Mouse (Mus musculus): ENCODE data around the gene Fam171a1.

Fam171a1 gene

GRCm38 (mm10) chr2:3139065-3139464 is 25.0 kb downstream of the Fam171a1 start:
- DNase-seq = no peak

DNA sequence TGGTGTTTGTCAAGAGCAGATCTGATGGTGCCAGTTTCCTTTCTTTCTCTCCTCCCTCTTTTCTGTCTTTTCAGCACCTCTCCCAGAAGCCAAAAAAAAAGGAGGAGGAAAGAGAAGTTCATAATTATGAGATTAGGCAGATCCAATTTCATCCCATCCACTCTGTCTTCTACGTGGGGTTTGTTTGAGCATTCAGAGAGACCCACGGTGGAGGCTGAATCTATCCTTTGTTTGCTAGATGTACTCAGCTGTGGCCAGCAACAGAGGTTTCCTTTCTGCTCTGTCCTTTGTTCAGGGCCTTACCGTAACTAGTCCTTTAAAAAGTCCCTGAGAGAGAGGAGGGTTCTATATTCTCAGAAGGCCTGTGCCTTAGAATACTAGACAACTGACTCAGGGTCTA is 25.6 kb downstream of the Fam171a1 start:
- DNase-seq = no peak

DNA sequence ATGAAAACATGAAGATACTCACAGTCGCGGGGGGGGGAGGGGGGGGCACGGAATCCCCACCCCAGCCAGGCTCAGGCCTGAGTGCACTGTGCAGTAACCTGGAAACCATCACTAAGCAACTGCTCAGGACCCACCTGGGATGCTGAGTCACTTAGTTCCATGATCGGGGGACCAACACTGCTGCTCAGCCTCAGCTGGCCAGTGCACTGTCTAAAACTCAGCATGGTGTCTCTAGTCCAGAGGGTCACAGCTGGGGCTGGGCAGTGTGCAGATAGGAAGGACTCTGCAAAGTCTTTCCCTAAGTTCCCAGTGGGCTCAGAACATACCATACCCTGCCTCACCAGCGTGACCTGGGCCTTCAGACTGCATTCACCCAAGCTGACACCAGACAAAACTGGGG is 26.6 kb downstream of the Fam171a1 start:
- DNase-seq = no peak

GRCm38 (mm10) chr2:3141804-3142203 is 27.8 kb downstream of the Fam171a1 start:
- no peak for DNase-seq

DNA sequence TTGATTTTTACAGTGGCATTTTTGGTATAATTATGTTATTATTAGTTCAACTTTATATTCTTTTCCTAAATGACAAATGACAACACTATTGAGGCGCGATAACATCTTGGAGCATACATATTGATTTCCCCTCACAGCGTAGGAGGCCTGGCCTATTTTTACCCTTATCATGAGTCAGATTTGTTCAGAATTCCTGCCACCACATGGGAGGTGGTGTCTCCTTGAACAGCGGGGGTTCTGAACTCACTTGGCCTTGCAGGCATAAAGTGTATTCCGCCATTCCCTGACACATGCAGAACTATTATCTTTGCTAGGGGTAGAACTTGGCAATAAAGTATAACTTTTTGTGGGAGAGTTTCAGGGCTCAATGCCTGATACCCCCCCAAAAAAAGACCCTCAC is 30.3 kb downstream of the Fam171a1 start:
- DNase-seq = no peak

DNA sequence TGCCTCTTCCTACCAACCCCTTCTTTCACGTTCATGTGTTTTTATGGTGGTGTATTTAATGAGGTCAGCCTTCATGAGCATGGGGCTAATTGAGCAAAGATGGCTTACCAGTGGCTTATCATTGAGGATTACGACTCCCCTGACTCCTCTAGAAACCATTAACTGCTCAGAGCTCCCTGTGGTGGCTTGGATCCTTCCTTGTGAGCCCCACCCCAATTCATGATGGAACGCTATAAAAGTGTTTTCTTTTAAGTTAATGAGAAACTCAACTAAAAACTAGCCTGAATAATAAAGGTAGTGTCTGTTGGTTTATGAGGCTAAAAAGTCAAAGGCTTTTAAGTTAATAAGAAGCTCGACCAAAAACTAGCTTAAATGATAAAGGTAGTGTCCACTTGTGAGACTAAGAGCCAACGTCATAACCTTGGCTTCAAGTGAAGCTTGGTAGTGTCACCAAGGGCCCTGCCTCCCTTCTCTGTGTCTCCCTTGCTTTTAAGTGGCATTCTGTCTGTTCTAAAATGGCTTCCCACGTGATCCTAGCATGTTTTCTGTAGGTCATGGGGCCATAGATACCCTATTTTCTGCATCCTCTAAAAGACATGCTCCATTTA is 33.6 kb downstream of the Fam171a1 start:
- no peak for DNase-seq

GRCm38 (mm10) chr2:3148731-3149130 is 34.7 kb downstream of the Fam171a1 start:
- no peak for DNase-seq

DNA sequence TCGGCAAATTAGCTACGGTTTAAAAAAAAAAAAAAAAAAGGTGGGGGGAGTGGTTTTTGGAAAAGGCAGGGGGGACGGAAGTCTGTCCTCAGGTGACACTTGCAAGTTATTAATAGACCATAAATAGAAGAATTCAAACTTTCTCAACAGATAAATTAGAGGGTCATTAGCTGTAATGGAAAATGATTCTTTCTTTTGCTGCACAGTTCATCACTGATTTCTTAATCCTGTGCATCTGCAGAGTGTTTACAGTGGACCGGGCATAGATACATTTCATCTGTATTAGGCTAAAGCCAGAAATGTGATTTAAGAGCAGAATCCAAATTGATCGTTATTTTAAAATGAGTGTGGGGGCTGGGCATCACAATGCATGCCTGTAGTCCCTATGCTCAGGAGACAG is 36.3 kb downstream of the Fam171a1 start:
- DNase-seq = no peak

DNA sequence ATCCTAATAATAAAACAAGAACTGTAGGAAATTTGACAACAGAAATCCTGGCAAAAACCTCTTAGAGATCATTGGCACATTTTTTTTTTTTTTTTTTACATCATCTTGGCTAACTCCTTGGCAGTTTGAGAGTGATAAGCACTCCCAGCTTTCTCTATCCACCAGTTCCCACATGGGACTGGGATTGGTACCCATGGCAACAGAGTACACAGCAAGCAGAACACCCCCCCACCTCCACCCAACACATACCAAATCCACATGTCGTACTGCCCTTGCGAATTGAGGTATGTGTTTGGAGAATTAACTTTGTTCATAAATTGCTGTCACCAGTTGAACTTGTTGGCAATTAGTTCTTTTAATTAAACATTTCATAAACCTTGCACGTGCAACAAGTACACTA is 37.3 kb downstream of the Fam171a1 start:
- DNase-seq = no peak

DNA sequence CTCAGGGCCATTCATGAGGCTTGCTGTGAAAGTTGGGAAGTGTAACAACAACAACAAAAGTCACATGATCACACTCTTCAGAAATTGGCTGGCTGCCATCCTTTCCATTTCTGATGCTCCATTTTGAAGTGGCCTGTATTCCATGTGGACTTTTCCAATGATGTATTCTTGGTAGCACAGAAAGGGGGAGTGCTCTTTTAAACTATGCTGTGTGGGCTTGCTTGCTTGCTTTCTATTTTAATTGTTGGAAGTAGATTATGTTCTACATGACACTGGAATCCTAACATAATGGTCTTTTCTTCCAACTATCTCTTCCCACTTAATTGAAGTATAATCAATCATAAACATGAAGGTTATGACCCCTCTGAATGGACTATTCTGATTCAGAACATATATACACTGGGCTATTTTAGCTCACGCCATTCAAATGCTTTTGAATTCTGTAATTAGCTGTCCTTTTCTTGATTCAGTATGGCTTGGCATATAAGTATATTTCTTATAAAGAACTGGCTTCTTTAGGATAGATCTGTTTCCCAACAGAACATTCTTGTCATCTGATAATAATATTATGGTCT is 40.2 kb downstream of the Fam171a1 start:
- DNase-seq = no peak

- DNase-seq = no peak
Measured at GRCm38 (mm10) chr2:3154986-3155385, 41.0 kb downstream of the Fam171a1 start.

DNA sequence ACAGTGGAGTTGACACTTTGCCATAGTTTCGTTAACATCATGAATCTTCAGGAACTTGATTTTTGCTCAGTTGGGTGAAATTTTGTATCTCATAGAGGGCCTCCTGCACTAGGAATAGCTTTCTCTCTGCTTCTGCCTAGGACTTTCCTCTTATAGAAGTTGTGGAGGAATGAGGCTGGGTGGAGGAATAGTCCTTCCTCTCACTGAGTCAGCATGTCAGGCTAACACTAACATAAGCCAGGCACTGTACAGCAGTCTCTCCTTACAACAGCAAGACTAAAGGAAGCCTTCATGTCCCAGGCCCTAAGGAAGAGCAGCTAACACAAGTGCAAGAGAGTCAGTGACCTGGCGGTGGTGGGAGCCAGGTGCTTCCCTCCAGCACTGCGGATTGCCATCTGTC is 43.0 kb downstream of the Fam171a1 start:
- DNase-seq = no peak

- DNase-seq = no peak
Measured at GRCm38 (mm10) chr2:3157661-3158344, 43.8 kb downstream of the Fam171a1 start.

DNA sequence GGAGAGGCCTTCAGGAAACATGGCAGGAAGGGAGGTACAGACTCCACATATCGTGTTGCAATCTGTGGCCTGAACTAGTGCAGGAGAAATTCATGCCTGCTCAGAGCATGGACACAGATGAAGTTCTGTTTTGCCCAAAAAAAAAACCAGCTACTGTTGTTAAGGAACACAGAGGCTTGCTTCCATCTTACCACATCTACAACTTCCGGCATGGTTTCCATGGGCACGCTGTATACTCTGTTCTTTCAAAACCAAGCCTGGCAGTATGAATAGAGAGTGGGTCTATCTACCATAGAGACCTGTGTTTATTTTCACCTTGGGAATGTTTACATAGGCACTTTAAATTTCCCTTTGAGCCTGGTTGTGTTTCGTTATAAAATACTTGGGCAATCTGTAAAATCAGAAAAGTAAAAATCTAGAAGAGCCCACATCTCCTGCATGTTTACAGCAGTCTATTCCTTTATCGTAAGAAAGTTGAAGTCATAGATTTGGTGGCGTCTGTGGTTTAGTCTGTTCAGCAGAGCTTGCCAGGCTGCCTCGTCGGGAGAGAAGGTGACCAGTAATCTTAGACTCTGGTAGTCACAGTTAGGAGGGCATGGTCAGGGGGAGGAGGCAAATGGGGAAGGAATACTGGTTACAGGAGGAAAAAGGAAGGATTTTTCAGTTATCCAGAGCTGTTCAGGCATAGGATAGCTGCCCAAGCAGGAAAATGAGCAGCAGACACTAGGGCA is 44.8 kb downstream of the Fam171a1 start:
- no peak for DNase-seq

GRCm38 (mm10) chr2:3161578-3161977 is 47.6 kb downstream of the Fam171a1 start:
- DNase-seq = no peak

- no peak for DNase-seq
Measured at GRCm38 (mm10) chr2:3163501-3164076, 49.6 kb downstream of the Fam171a1 start.

- no peak for DNase-seq
Measured at GRCm38 (mm10) chr2:3165037-3165600, 51.1 kb downstream of the Fam171a1 start.

DNA sequence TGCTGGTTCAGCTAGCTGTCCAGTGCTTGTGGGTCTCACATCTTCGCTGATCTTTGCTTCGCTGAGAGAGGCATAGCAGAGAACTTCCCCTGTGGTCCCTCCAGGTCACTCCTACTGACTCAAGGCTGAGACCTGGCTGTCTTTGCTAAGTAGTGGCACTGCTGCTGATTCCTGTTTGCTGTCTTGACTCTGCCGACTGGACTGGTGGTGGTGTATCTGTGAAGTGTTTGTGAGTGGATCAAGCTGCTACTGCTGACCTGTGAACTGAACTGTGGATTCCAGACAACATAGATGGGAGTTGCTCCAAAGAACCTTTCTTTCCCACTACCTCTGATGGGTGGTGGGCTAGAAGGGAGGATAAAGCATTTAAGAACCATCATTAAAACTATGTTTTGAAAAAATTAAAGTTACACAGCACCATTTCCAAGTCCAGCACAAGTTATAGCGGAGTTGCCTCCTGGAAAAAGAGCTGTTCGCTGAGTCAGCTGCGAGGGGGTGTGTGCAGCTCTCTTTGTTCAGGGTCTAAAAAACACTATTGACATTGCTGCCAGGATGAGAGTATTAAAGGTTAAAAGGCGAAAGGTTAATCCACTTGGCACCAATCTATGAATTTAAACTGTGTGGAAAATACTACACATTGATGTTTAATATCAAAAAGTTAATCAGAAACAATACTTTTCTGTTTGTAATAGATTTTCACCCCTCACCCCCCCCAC is 52.0 kb downstream of the Fam171a1 start:
- DNase-seq = peak; percentile 45

DNA sequence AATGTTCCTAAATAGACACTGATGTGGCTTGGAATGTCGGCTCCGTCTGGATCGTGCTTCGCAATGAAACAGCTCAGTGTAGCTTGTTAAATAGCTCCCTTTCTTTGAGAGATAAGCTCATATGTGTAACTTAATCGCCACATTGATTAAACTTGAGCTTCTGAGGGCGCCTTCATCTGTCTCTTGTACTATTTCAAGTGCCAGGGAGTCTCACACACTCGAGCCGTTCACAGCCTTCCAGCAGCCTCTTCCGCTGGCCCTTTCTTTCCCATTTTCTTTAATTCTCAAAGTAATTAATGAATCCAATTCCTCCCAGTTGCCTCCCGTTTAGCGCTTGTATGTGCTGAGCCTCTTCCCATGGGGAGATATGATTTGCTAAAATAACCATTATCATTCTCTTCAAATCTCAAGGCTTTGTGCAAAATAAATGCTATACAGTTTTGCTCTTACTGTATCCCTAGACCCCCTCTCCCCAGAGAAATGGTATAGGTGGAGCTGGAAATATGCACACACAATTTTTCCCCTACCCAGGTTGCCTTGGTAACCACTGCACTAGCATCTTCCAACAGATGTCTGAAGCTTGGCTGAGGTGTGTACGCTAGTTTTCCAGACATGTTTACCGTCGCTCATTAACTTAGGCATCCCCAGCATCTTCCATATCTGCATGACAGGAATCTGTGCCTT is 54.8 kb downstream of the Fam171a1 start:
- no peak for DNase-seq

DNA sequence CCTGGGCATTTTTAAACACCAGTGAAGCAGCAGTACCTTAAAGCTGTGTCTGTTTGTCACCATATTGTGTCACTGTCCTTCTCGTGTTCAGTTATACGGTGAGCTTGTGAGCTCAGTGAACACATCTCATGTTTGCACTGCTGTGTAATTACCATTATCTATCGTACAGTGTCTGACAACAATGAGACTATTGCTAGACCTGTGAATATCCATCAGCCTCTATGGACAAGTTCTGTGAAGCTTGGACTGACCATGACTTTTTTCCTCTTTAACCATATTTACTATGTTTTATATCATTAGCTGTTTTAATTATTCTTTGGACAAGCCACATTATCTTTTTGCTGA is 55.4 kb downstream of the Fam171a1 start:
- DNase-seq = no peak

GRCm38 (mm10) chr2:3171774-3172173 is 57.8 kb downstream of the Fam171a1 start:
- DNase-seq = no peak

- no peak for DNase-seq
Measured at GRCm38 (mm10) chr2:3172656-3173055, 58.6 kb downstream of the Fam171a1 start.
